ENCODE assay signal across 18 mouse cellular contexts in genomic region chr13:31531651-31532061, GRCm38 (mm10). TPM values are rescaled to one million over a fixed set of nuclear protein-coding genes. Genes with fewer than 3 reads are reported as not detected.
DNase-seq lines count a peak whose midpoint lies in the region; ATAC-seq and TF ChIP-seq lines count a peak whose summit lies in the region.
"Had no signal": no experiment of that assay in that cellular context is flagged by ENCODE, and none has a peak within 500 bp of the region (broad histone marks: within the 10 kb centered on the region; RNA-seq: fewer than 3 reads in every experiment).

No protein-coding gene starts in this region.

- 6% methylated on average over 8 of the region's 8 CpGs for WGBS in neural tube, embryonic 11.5 days
- 63% methylated on average over 8 of the region's 8 CpGs for WGBS in embryonic facial prominence, embryonic 10.5 days

- H3K9ac ChIP-seq in neural tube, embryonic 11.5 days (ENCODE audit: low read length): no peak overlapping the region
- H3K9ac ChIP-seq: neural tube, embryonic 13.5 days had no signal

- H3K4me3 ChIP-seq in layer of hippocampus, adult 2 months: no peak overlapping the region
- H3K4me3 ChIP-seq in neural tube, embryonic 11.5 days (ENCODE audit: low read depth, low read length): no peak overlapping the region
- no peak overlapping the region for H3K4me3 ChIP-seq in embryonic facial prominence, embryonic 10.5 days
- H3K4me3 ChIP-seq: megakaryocyte, embryonic 14.5 days; neural tube, embryonic 13.5 days had no signal

- H3K27ac ChIP-seq in layer of hippocampus, adult 2 months: peak overlapping the region; percentile 32; the same call in 1 of the 2 replicates
- H3K27ac ChIP-seq in neural tube, embryonic 11.5 days (ENCODE audit: low read depth, low read length): no peak overlapping the region
- H3K27ac ChIP-seq in embryonic facial prominence, embryonic 10.5 days (replicated peaks): no peak overlapping the region
- H3K27ac ChIP-seq: neural tube, embryonic 13.5 days had no signal

- H3K9me3 ChIP-seq in neural tube, embryonic 11.5 days (ENCODE audit: control insufficient read depth, low read length): no peaks in the 10 kb centered on the region
- no peaks in the 10 kb centered on the region for H3K9me3 ChIP-seq in embryonic facial prominence, embryonic 10.5 days
- H3K9me3 ChIP-seq: megakaryocyte, embryonic 14.5 days; neural tube, embryonic 13.5 days had no signal

- H3K27me3 ChIP-seq in neural tube, embryonic 11.5 days (ENCODE audit: control insufficient read depth, insufficient read depth, low read length): peaks cover 4% of the 10 kb centered on the region; the same call in 1 of the 2 replicates
- H3K27me3 ChIP-seq in embryonic facial prominence, embryonic 10.5 days (replicated peaks; ENCODE audit: low read depth, poor library complexity, severe bottlenecking): no peaks in the 10 kb centered on the region

- peak in 1 of 2 experiments; percentile 16 for DNase-seq in layer of hippocampus, adult 2 months (ENCODE audit: low spot score in 2 of 2)
- DNase-seq in layer of hippocampus, postnatal 10 days (ENCODE audit: low spot score in 2 of 2): no peak
- peak; percentile 11 for DNase-seq in brain, adult 2 months (ENCODE audit: low read depth, low spot score)
- peak; percentile 37 for DNase-seq in embryo, embryonic 9.5 days (ENCODE audit: extremely low spot score)
- DNase-seq in neural tube, embryonic 11.5 days (ENCODE audit: low spot score): peak; percentile 57
- no peak for DNase-seq in cerebellum, adult 11 months
- DNase-seq in embryonic facial prominence, embryonic 10.5 days (ENCODE audit: low spot score): no peak
- DNase-seq in left cerebral cortex, adult 11 months (ENCODE audit: low spot score): no peak
- DNase-seq: cerebellum, postnatal 10 days; gastrocnemius, postnatal 10 days; kidney, adult 9 months; lung, adult 2 months; thymus, postnatal 4 days had no signal

- no peaks in the 10 kb centered on the region for H3K36me3 ChIP-seq in neural tube, embryonic 11.5 days (ENCODE audit: control insufficient read depth, insufficient read depth, low read length)
- H3K36me3 ChIP-seq in embryonic facial prominence, embryonic 10.5 days (replicated peaks): no peaks in the 10 kb centered on the region
- H3K36me3 ChIP-seq: neural tube, embryonic 13.5 days had no signal

- no peak for TF ChIP-seq CTCF in layer of hippocampus, adult 2 months (conservative IDR thresholded peaks at IDR 0.05)

- no peak overlapping the region for H3K4me2 ChIP-seq in neural tube, embryonic 11.5 days (ENCODE audit: low read depth)
- H3K4me2 ChIP-seq: heart, embryonic 11.5 days; neural tube, embryonic 13.5 days had no signal

- ATAC-seq in neural tube, embryonic 11.5 days (ENCODE audit: insufficient read depth, low FRiP score, low TSS enrichment): peak; percentile 71
- ATAC-seq: forebrain, embryonic 16.5 days had no signal

- peaks cover 4% of the 10 kb centered on the region; the same call in 1 of the 2 replicates for H3K4me1 ChIP-seq in neural tube, embryonic 11.5 days (ENCODE audit: control insufficient read depth, insufficient read depth, low read length)
- H3K4me1 ChIP-seq in embryonic facial prominence, embryonic 10.5 days: peaks cover 6% of the 10 kb centered on the region; the same call in 1 of the 2 replicates

RNA-seq across cellular contexts. Expression of gene Foxq1, which starts 24.3 kb away (rescaled TPM):
- 1 to 10 TPM; 2.8 TPM for total RNA-seq in layer of hippocampus, adult 2 months (2021)
- total RNA-seq in layer of hippocampus, postnatal 10 days (2021): 1 to 10 TPM; 4.1 to 4.4 TPM
- polyA plus RNA-seq in neural tube, embryonic 11.5 days (2014; fragmentation: Nextera tagmentation; extraction: Ambion mirVana): 1.7 and 1.9 TPM in 2 replicates
- polyA plus RNA-seq in embryonic facial prominence, embryonic 10.5 days (2016; fragmentation: Nextera tagmentation; extraction: Ambion mirVana): 0.52 and 0.70 TPM in 2 replicates
- total RNA-seq: gastrocnemius, postnatal 10 days; hematopoietic stem cell, adult 5-6 weeks had no signal

RNA-seq across cellular contexts. Expression of gene A530084C06Rik, which starts 27.5 kb away (rescaled TPM):
- total RNA-seq in layer of hippocampus, adult 2 months (2021): under 1 TPM; 0.67 to 0.71 TPM
- 1 to 10 TPM; 1.2 TPM for total RNA-seq in layer of hippocampus, postnatal 10 days (2021)
- not detected in 2 replicates for polyA plus RNA-seq in neural tube, embryonic 11.5 days (2014; fragmentation: Nextera tagmentation; extraction: Ambion mirVana)
- not detected in 2 replicates for polyA plus RNA-seq in embryonic facial prominence, embryonic 10.5 days (2016; fragmentation: Nextera tagmentation; extraction: Ambion mirVana)
- total RNA-seq: gastrocnemius, postnatal 10 days had no signal
- polyA plus RNA-seq: forebrain, embryonic 16.5 days; heart, embryonic 11.5 days; neural tube, embryonic 13.5 days had no signal

Comparison
In these comparisons a context has a peak if more than half of its experiments do, and no peak if none do; other contexts are left out.
1. DNase-seq: peak in brain, adult 2 months (single experiment), embryo, embryonic 9.5 days (single experiment) and neural tube, embryonic 11.5 days (single experiment); none in layer of hippocampus, postnatal 10 days (0 of 2), cerebellum, adult 11 months (single experiment), embryonic facial prominence, embryonic 10.5 days (single experiment) and left cerebral cortex, adult 11 months (single experiment).